Mouse (Mus musculus) spleen, adult 10 weeks (tissue): ENCODE data around the gene Tmem132a. TPM values are rescaled to one million over a fixed set of nuclear protein-coding genes. Genes with fewer than 3 reads are reported as not detected.

ENCODE experiments used
- polyA plus RNA-seq: library from polyadenylated mRNA; stranded (reverse); fragments of 350-450 nt; fragmentation: Illumina TruSeq; extraction: RNeasy Lipid Tissue Mini Kit (QIAGEN cat#74804); gene quantifications from one replicate; pipeline ENCODE4 v1.2.3, GENCODE M21; 2015; ENCODE audit warnings: low replicate concordance; ENCODE audit not compliant: insufficient read depth

Tmem132a gene
- polyA plus RNA-seq = 0.36 TPM

DNA sequence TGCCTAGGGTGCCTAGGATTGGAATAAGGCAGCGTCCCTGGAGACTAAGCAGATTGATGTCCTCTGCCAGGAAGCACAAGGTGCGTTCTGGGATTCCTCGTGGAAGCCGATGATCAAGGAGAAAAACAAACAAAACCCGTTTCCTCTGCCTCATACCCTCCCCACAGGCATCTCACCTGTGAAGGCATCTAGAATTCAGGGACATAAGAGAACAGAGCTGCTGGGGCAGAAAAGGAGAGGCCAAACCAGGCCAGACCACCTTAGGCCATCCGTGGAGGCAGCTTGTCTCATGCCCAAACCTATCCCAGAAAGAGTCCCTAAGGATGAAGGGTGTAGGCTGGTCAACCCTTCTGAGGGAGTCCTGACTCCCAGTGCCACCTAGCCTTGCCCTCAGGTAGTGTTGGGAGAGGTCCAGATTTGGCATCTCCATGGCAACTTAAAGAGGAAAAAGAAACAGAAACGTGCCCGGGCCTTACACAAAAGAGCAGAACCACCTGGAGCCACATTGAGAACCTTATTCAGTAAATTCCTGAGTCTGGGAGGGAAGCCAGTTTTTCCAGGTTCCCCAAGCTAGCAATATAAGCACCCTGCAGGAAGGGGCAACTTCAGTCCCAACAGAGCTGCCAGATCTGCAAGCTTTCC is at the start of gene Tmem132a:
TSS of gene Tmem132a (minus strand) at position 55 of the 642 bp plus-strand sequence.

DNA sequence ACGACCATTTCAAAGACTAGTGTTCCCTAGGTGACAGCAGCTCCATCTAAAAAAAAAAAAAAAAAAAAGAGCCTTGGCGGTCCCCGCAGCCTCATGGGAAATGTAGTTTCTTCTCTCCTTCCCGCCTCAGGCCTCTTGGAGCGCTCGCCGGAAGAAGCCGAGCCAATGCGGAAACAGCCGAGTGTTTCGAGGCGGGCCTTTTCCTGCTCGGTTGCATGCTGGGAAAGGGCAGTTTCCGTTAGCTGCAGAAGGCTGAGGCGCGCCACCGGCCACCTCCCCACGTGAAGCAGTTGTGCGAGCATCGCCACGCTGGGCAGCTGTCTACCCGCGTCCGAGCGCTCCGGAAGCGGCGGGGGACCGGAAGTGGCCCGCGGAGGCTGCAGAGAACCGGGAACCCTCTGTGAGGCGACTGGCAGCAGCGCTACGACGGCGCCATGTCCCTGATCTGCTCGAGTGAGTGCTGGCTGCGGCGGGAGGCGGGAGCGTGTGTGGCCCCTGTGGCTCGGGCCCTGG is 25.3 kb upstream of the Tmem132a start, which contains the start of gene Prpf19:
TSS of gene Prpf19 (plus strand) at position 216 of the 513 bp plus-strand sequence.

DNA sequence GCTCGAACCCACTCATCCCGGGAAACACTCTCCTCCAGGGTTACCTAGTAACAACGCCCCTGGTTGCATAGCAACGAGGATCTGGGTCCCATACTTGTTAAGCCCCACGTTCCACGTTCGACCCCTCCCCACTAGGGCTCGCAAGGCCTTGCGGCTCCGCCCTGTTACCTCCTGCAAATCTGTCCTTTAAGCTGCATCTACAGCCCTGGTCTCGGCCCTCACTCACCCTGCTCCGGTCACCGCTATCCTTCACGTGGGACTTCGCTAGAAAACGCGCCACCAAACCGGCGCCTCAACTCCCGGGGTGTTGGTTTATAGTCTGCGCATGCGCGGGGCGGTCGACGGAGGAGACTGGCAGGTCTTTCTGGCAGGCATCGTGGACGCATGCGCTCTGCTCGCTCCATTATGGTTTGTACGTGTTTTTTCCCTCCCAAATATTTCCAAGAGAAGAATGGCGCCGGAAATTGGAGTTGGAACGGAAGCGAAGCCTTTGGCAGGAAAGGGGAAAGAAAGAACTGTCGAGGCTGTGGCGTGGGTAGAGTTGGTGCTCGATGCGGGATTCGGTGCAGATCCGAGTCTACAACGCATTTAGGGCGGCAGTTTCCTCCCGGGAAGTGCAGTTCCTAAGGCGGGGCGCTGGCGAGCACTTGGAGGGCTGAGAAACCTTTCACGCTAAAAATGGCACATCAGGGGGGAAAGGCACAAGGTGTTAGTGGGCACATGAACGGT is 11.8 kb upstream of the Tmem132a start, which contains the start of gene Tmem109:
TSS of gene Tmem109 (minus strand) at position 576 of the 729 bp plus-strand sequence.

DNA sequence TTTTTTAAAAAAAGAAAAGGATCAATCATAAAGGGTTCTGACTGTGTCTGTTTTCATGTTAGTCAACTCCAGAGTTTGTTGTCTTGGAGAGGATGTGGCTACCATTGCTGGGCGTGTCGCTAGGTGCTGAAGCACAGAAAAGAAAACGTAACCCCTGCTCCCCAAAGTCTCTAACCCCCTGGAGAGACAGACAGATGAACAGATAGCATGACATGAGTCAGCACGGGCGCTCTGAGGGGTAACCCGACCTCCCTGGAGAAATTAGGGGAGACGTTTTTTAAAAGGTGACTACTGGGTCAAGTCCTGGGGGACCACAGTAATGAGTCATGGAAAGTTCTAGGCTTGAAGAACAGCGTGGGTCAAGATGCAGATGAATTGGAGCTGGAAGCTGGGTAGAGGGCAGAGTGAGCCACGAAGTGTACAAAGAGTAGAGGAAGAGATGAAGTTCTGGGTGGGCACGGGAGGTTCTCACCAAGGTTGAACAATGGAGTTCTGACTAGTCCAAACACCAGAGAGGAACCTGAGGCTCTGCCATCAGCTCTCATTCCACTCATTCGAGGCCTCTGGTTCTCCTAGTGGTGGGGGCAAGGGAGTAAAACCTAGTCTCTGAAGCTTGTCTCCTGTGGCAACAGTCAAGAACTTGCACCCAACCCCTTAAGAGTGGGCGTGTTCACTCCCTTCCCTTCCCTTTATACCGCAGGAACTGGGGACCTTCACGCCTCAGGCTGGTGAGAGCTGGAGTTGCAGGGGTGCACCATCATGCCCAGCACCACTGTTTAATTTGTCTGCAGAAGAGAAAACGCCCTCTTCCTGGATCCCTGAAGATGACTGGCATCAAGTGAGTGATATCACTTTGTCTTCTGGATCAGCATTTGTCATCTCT is 30.5 kb downstream of the Tmem132a start, which contains the start of gene Slc15a3:
TSS of gene Slc15a3 (plus strand) at position 718 of the 883 bp plus-strand sequence.

DNA sequence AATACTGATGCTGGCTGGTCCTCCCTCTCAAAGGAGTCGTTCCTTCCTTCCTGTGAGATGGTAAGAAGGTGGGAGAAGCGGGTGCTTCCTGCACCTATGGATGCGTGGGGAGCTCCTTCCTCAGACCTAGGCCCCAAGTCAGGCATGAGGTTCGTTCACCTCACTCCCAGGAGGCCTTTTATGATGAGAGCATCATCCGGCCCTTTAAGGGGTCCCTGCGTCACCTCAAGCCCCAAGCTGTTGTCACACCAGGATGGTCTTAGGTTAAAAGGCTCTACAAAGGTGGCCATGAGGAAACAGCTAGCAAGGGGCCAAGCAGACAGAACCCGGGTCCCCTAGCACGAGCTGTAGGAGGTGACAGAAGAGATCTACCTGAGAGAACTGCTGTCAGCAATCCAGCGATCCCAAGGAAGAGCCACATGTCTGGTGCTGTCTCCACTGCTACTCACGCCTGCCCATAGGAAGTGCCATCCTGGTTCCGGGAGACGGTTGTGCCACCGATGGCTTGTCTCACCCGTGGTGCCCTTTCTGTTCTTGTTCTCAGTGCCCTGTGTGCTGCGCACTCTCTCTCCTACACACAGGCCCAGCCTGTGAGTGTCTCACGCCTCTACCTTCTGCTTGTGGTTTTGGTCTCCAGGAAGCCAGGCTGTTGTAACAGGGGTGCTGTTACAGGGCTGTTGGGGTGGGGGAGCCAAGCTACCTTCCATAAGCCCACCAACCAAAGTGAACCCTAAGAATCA is 40.1 kb downstream of the Tmem132a start, which contains the start of gene Cd6:
TSS of gene Cd6 (minus strand) at position 623 of the 740 bp plus-strand sequence.

Other genes with a start within 250 kb of the Tmem132a start
- gene Vwce, start 235.7 kb downstream of the Tmem132a start, polyA plus RNA-seq = 0.08 TPM
- not detected for gene Pga5, start 191.9 kb downstream of the Tmem132a start, polyA plus RNA-seq
- gene Vps37c, start 181.2 kb downstream of the Tmem132a start, polyA plus RNA-seq = 11.2 TPM
- 33.1 TPM for gene Cd5, start 130.9 kb downstream of the Tmem132a start, polyA plus RNA-seq
- gene Cd6, start 39.9 kb downstream of the Tmem132a start, polyA plus RNA-seq = 24.1 TPM
- 22.5 TPM for gene Slc15a3, start 30.2 kb downstream of the Tmem132a start, polyA plus RNA-seq
- gene Tmem109, start 12.1 kb upstream of the Tmem132a start, polyA plus RNA-seq = 16.3 TPM
- gene Prpf19, start 25.3 kb upstream of the Tmem132a start, polyA plus RNA-seq = 103 TPM
- gene Zp1, start 50.7 kb upstream of the Tmem132a start, polyA plus RNA-seq = not detected
- 0.14 TPM for gene Ptgdr2, start 67.2 kb upstream of the Tmem132a start, polyA plus RNA-seq
- 7.5 TPM for gene Ccdc86, start 79.3 kb upstream of the Tmem132a start, polyA plus RNA-seq
- not detected for gene Ms4a10, start 104.7 kb upstream of the Tmem132a start, polyA plus RNA-seq
- not detected for gene Ms4a15, start 123.3 kb upstream of the Tmem132a start, polyA plus RNA-seq
- gene Ms4a18, start 148.1 kb upstream of the Tmem132a start, polyA plus RNA-seq = not detected
- gene Ms4a8a, start 211.2 kb upstream of the Tmem132a start, polyA plus RNA-seq = 9.2 TPM